Mouse (Mus musculus) Muller cell, postnatal 12 days (primary cell): ENCODE data around the gene Galk2.

Source experiments
- DNase-seq: peaks from one replicate; pipeline ENCODE4 v3.0.0-alpha.2; 2015; ENCODE audit errors: inconsistent ontology term

Gene Galk2

GRCm38 (mm10) chr2:125900797-125901410 lies 42.0 kb downstream of the Galk2 start:
- DNase-seq: no peak

- no peak for DNase-seq
These were observed 42.5 kb downstream of the Galk2 start for GRCm38 (mm10) chr2:125901426-125901825.

DNA sequence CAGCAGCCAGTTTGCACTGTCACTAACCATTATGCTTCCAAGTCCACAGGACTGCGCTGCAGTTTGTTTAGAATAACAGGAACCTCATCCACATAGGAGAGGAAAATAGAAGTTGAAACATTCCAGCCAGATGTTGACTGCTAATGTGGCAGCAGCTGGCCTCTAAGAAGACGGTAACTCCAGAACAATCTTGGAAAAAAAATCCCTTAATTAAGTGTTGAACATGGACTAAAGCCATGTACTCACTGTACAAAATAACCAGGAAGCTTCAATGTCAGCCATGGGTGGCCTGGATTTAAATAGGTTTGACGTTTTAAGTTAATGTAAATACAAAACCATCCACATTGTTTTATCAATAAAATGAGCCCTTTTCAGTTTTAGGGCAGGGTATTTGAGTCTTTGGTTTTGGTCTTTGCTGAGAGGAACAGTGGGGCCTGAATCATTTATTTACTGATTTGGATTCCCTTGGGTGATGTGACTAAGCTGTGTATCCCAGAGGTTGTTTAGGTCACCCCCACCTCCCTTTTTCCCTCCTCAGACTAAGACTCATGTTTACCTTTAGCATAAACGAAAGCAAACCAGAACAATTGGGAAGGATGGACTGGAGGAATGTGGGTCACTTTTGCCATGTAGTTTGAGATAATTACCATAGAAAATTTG lies 47.6 kb downstream of the Galk2 start:
- DNase-seq: no peak

GRCm38 (mm10) chr2:125907580-125908255 lies 48.8 kb downstream of the Galk2 start:
- DNase-seq: no peak

- no peak for DNase-seq
These were observed 55.3 kb downstream of the Galk2 start for GRCm38 (mm10) chr2:125914167-125914566.

GRCm38 (mm10) chr2:125914713-125915112 lies 55.8 kb downstream of the Galk2 start:
- no peak for DNase-seq

GRCm38 (mm10) chr2:125916652-125917296 lies 57.9 kb downstream of the Galk2 start:
- DNase-seq: no peak

- no peak for DNase-seq
These were observed 58.4 kb downstream of the Galk2 start for GRCm38 (mm10) chr2:125917297-125917679.

DNA sequence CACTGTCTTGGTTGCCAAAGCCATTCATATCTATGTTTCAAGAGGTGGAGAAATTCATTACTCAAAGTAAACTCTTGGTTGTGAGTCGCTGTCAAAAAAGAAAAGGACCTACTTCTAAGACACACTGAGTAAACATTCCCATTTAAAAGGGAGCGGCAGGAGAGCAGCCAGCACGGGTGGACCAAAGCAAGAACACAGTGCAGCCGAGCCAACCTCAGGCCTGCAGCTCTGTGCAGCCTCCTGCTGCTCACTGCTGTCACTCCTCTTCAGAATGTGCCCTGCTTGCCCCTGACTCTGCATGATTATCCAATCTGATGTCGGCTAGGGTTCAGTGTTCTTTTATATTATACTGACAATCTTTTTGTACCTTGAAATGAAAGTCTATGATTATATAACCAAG lies 62.4 kb downstream of the Galk2 start:
- DNase-seq: no peak

DNA sequence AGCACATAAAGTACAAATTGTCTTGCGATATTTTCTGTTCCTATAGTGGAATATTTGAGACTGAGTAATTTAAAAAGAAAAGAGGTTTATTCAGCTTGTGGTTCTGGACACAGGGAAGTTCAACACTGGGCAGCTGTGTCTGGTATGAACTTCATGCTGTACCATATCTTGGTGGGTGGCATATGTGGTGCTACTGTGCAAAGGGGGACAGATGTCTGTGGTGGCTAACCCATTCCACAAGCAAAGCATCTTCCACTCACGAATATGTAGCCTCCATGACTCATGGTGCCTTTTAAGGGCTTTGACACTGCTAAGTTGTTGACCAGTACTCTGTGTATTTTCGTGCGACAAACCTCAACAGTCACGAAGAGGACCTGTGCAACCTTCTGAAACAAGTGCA lies 63.2 kb downstream of the Galk2 start:
- DNase-seq: no peak

- peak; percentile 66 for DNase-seq
These were observed 64.0 kb downstream of the Galk2 start for GRCm38 (mm10) chr2:125922877-125923276.

DNA sequence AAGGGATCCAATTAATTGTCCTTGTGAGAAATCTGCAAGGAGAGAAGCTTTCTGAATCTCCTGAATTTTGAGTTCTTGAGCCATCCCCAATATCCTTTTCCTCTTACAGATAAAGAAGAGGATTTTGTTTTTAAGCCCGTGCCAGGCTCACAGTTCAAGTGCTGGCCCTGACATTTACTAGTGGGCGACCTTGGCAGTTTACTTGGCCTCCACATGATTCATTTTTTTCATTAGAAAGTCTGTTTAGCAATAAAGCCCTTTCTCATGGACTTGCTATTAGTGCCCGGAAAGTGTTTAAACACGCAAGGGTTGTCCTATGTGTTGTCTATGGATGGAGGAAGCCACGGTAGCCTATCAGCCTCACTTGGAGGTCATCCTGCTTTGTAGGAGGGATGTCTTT lies 64.4 kb downstream of the Galk2 start:
- no peak for DNase-seq

DNA sequence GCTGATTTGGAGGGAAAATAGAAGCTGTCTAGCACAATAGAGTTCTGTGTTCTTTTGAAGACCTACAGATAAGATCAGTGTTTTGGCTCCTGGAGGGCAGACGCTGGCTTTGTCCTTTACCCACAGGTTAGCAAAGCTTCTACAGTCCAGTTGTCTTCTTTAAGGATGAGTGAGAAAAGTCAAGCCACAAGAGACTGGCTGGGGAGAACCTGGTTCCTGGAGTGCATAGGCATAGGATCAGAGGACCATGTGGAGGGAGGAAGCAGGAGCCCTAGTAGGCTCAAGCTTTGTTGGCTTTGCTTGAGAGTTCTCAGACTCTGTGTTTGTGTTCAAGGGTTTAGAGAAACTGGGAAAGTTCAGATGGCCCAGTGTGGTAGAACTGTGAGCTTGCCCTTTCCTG lies 65.6 kb downstream of the Galk2 start:
- DNase-seq: no peak

DNA sequence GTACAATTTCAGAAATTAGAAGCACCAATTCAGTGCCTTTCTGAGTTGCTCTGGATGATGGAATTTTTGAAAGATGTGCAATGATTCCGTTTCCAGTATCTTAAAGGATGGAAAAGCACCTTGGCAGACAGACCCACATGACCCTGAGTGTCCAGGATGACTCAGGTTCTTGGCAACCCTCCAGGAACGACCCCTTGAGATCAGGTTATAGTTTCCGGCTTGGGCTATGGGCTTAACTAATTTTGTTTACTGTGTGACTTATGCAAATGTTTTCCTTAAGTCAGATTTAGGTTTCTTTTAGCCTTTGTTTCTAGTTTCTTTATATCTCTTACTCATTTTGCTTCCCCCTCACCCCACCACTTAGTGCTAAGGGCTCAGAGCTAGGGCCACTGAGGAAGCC lies 66.2 kb downstream of the Galk2 start:
- no peak for DNase-seq

DNA sequence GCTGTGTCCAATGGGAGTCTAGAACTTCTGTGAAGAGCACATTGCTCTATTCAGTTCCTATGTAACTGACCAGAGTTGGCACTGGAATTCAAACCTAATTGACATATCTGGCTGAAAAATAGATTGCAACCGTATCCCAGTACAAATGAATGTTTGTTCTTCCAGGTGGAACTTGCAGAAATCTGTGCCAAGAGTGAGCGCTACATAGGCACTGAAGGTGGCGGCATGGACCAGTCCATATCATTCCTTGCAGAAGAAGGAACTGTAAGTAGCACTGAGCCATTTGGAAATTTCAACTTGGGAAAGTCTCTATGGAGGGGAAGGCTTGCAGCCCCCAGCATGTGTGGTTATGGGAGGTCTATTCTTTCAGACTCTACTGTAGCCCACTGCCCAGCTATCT lies 70.5 kb downstream of the Galk2 start:
- no peak for DNase-seq

DNA sequence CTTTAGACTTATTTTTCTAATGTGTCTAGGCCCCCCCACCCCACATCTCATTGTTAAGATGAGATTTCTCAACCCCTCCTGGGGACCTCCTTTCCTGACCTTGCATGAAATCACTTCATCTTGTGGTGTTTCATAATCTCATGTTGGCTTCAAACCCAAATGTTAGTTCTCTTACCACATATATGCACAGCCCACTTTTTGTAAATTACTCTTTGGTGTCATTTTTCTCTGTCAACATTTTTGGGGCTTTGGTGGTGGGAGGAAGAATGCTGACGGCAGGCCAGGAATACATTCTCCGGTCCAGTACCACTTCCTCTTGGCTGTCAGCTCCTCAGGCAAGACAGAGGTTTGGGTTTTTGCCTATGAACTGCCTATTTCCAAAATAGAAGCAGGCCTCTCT lies 71.0 kb downstream of the Galk2 start:
- DNase-seq: peak; percentile 82

GRCm38 (mm10) chr2:125931193-125931592 lies 72.3 kb downstream of the Galk2 start:
- no peak for DNase-seq

GRCm38 (mm10) chr2:125932734-125933133 lies 73.8 kb downstream of the Galk2 start:
- DNase-seq: peak; percentile 46

GRCm38 (mm10) chr2:125933977-125934376 lies 75.1 kb downstream of the Galk2 start:
- no peak for DNase-seq

DNA sequence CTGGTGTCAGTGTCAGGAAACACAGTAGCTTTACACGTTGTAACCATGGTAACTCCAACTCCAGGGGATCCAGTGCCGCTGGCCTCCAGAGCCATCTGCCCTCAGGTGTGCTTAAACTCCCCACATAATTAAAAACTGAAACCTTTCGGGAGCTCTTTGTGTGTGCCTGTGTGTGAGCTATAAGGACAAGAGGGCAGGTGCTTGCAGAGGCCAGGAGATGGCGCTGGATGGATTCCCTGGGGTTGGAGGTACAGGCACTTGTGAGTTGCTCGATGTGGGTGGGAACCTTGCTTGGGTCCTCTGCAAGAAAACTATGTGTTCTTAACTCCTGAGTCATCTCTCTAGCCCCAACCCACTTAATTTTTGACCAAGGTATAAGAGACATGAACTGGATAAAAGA lies 77.5 kb downstream of the Galk2 start:
- no peak for DNase-seq

DNA sequence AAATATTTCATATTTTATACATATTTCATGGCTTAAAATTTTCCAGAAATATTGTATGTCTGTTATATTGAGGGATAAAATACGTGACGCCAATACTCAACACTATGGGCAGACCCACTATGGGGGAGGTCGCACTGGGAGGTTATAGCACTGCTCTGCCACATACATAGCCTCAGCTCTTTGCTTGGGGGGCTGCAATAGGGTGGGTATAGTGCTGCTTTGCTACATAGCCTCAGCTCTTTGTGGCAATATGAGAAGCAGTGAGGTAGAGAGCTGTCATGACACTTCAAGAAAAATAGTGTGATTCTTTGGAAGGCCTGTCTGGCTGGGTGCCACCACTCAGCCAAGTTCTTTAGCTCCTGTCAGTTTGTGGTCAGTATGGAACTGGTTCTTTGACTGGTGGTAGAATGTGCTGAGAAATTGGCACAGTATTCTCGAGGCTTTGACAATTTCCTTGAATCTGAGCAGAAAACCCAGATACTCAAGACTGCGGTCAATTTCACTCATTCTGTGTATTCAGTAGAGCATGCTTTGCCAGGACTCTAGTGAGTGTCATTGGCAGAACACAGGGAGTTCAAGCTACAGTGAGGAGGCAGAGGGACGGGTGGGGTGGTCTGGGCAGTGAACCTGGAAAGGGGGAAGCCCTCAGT lies 80.2 kb downstream of the Galk2 start:
- DNase-seq: peak; percentile 74

DNA sequence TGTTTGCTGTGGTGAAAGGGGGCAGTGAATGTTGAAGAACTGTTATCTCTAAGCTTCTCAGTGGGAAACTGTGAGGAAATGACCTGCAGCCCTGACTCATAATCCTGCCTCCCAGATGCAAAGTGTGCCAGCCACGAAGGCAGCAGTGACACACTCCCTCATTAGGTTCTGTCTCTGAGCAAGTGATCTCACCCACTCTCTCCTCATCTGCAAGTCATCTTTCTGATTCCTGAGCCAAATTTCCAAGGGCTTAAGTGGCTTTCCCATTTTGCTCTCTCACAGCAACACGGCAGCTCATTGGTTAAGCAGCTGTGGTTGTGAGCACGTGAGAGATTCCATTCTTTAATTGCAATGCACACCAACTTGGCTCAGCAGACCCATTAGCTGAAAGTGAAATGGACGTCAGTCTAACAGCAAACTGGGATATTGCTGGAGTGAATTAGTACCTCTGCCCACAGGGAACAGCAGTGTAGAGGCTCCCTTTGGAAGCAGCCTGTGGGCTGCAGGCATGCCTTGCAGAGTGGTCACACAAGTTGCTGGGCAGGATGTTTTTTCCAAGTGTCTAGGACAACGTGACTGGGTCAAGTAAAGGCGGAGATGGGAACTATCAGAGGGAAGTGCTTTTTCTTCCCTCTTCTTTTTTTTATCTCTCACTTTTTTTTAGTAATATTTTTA lies 82.3 kb downstream of the Galk2 start:
- peak; percentile 81 for DNase-seq
